Mouse (Mus musculus) embryonic facial prominence, embryonic 10.5 days (tissue): ENCODE results near the gene Mcrip1. TPM values are rescaled to one million over a fixed set of nuclear protein-coding genes. Genes with fewer than 3 reads are reported as not detected.
A peak's percentile ranks its signal among the peaks of the same experiment; 100 is the strongest.

ENCODE experiments used
- DNase-seq: peaks from one replicate; pipeline ENCODE4 v3.0.0-alpha.2; 2017; ENCODE audit warnings: low spot score
- H3K27ac ChIP-seq: fragments of 300-500 bp; sonication (generic); replicated peaks from 2 replicates; pipeline ENCODE4 v1.5.1; 2016; ENCODE audit warnings: mild to moderate bottlenecking
- H3K27me3 ChIP-seq: fragments of 300-500 bp; sonication (generic); replicated peaks from 2 replicates; pipeline ENCODE4 v1.6.1; 2016; ENCODE audit warnings: low read depth, mild to moderate bottlenecking; ENCODE audit not compliant: poor library complexity, severe bottlenecking
- H3K36me3 ChIP-seq: fragments of 300-500 bp; sonication (generic); replicated peaks from 2 replicates; pipeline ENCODE4 v1.6.1; 2016; ENCODE audit warnings: mild to moderate bottlenecking, moderate library complexity
- H3K4me1 ChIP-seq: fragments of 300-500 bp; sonication (generic); 2 replicates; pipeline ENCODE4 v1.6.1; 2016
- H3K4me3 ChIP-seq: fragments of 300-500 bp; sonication (generic); 2 replicates; pipeline ENCODE4 v1.5.1; 2016; ENCODE audit warnings: mild to moderate bottlenecking, moderate library complexity
- H3K9me3 ChIP-seq: fragments of 300-500 bp; sonication (generic); 2 replicates; pipeline ENCODE4 v1.6.1; 2016; ENCODE audit warnings: mild to moderate bottlenecking
- WGBS: fragments of 180-500 bp; shearing (Covaris S2); methylation state at CpG from one replicate; pipeline ENCODE4 v1.1.7; 2016; 5-methylcytosine and 5-hydroxymethylcytosine counted together
- polyA plus RNA-seq: library from polyadenylated mRNA; unstranded; fragments of >200 nt; fragmentation: Nextera tagmentation; extraction: Ambion mirVana; gene quantifications from 2 replicates; pipeline ENCODE4 v1.2.1, GENCODE M21; 2016

The Mcrip1 gene
- polyA plus RNA-seq, 1 experiment from 2014 or later, result 221 TPM

DNA sequence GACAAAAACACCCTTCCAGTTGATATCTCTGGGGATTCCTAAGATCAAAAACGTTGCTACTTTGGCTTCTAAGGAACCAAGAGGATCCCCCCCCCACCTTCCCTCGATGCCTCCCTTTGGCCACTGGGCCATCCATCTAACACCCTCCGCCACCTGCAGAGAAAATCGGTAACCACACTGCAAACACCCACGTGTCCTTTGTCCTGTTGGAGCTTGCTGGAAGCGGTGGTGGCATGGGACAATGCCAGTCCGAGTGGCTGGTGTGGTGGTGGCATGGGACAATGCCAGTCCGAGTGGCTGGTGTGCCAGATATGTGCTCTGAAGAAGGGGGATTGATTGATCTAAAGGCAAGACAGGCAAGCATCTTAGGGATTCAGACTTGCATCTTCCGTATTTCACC is 17.9 kb downstream of the Mcrip1 start:
- Histone ChIP-seq H3K36me3 (no peaks in the 10 kb centered on the region), H3K27ac (no peak overlapping the region), H3K9me3 (no peaks in the 10 kb centered on the region), H3K4me3 (0 out of 2 replicates have a peak overlapping the region, but pooled peaks have one; percentile 58), H3K27me3 (peaks cover 78% of the 10 kb centered on the region), H3K4me1 (peaks cover 22% of the 10 kb centered on the region)
- WGBS, result 29% methylated on average over 9 of the region's 9 CpGs
- no peak for DNase-seq

DNA sequence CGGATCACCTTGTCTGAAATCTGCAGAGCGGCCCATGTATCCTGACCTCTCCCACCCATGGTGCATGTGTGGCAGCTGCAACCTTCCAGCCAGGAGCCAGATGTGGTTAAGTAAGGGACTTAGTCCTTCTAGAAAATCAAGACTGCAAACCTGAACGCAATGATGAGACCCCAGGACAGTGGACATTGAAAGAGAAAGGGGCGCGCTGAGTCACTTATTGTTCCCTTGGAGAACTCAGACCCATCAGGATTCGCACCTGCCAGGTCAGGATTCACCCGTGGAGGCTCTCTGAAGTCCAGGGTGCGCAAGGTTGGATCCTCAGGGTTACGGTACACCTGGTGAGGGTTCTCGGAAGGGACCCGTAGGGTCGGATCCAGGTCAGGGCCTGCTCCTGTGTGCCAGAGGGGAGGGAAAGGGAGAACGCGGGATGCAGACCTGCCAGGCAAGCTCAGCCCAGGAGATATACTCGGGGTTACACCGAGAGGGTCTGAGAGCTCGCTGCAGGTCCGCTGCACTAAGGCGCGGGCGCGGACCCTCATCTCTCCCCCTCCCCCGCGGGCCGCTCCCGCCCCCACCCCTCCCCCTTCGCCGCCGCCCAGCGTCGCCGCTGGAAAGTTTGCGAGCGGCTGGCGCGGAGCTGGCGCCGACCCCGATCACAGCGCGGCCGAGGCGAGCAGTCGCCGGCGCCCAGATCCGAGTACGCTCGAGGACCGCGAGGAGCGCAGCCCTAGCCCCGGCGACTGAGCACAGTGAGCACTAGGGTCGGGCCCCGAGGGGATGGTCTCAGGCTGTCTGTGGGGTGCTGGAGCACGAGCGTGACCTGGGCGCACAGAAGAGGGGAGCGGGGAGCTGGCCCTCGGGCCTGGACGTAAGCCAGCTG is 19.2 kb downstream of the Mcrip1 start, which contains the start of gene Gcgr:
Gene Gcgr, plus strand, starts transcription at position 615 of the 880 bp plus-strand sequence.
- H3K9me3 ChIP-seq, result no peaks in the 10 kb centered on the region
- no peaks in the 10 kb centered on the region for H3K36me3 ChIP-seq
- peak within 1 kb of the TSS; percentile 58 for H3K4me3 ChIP-seq
- peak within 1 kb of the TSS; percentile 75 for H3K27ac ChIP-seq
- WGBS, result 6% methylated on average over 62 of the region's 62 CpGs
- peaks cover 22% of the 10 kb centered on the region for H3K4me1 ChIP-seq
- DNase-seq, result peak; percentile 67
- peaks cover 78% of the 10 kb centered on the region for H3K27me3 ChIP-seq

DNA sequence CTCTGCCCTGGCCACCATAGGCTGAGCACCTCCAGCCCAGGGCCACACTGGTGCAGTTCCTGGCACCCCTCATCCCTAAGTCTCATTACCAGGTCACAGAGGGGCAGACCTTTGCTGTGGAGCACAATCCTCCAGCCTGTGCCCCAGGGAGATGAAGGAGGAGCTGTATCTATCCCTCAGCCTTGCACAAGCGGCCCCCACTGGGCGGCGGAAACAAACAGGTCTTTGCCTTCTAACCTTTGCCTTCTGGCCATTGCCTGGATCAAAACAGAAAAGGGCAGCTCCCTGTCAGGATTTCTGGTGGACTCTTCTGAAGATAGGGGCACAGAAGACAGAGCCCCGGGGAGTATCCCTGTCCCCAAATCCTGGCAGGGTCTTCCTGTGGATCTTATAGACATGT is 20.6 kb downstream of the Mcrip1 start:
- H3K4me1 ChIP-seq, result peaks cover 22% of the 10 kb centered on the region
- no peaks in the 10 kb centered on the region for H3K36me3 ChIP-seq
- WGBS, result 37% methylated on average over 4 of the region's 4 CpGs

DNA sequence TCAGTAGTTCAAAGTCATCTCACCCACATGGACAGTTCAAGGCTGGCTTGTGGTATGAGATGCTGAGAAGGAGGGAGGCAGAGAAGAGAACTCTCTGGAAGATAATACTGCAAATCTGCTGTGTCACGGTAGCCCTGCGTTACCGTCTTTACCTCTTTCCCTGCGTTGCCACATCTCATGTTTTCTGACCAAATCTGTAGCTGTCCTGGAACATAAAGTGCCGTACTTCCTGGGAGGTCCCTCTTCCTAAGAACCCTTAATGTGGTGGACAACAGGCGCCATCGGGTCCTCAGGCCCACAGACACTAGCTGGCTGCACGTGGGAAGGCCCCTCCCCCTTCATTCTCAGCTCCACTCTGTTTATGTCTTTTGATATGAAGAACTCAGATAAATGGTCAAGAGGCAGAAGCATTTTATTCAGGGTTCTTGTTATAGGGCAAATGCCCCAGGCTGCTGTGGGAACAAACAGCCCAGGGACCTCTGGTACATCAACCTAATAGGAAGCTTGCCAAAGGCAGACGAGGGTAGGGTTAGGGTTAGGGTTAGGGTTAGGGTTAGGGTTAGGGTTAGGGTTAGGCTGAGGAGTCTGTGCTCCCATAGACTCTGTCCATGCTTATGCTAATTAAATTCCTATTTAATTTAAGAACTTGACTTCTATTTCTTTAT is 21.7 kb downstream of the Mcrip1 start:
- WGBS, result 75% methylated on average over 9 of the region's 9 CpGs
- Histone ChIP-seq H3K4me1 (peaks cover 22% of the 10 kb centered on the region), H3K27me3 (peaks cover 56% of the 10 kb centered on the region), H3K9me3 (no peaks in the 10 kb centered on the region), H3K36me3 (no peaks in the 10 kb centered on the region), H3K4me3 (no peak overlapping the region), H3K27ac (no peak overlapping the region)
- DNase-seq, result no peak

More for the DNA sequence above, 20.6 kb downstream of the Mcrip1 start:
- Histone ChIP-seq H3K9me3 (no peaks in the 10 kb centered on the region), H3K27ac (no peak overlapping the region; the same call in 1 of the 2 replicates), H3K27me3 (peaks cover 67% of the 10 kb centered on the region), H3K4me3 (no peak overlapping the region)
- DNase-seq, result no peak

DNA sequence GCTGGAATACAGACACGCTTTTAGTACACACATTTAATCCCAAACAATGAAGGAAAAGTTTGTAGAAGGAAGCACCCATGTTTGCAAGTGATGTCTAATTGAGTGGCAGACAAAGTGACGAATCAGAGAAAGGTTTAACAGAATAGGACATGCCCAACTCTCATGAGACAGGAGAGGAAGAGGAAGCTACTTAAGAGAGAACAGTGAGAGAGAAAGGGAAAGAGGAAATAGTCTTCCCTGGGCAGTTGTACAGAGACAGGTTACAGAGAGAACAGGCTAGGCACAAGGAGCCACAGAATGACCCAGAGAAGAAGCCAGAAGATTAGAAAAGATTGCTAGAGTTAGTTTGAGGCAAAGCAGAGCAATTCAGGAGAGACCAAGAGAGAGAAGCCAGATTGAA is 23.6 kb downstream of the Mcrip1 start:
- DNase-seq, result no peak
- Histone ChIP-seq H3K27me3 (peaks cover 37% of the 10 kb centered on the region), H3K27ac (no peak overlapping the region), H3K4me3 (no peak overlapping the region), H3K9me3 (no peaks in the 10 kb centered on the region), H3K4me1 (peaks cover 13% of the 10 kb centered on the region), H3K36me3 (no peaks in the 10 kb centered on the region)
- WGBS, result 78% methylated on average over 2 of the region's 2 CpGs

DNA sequence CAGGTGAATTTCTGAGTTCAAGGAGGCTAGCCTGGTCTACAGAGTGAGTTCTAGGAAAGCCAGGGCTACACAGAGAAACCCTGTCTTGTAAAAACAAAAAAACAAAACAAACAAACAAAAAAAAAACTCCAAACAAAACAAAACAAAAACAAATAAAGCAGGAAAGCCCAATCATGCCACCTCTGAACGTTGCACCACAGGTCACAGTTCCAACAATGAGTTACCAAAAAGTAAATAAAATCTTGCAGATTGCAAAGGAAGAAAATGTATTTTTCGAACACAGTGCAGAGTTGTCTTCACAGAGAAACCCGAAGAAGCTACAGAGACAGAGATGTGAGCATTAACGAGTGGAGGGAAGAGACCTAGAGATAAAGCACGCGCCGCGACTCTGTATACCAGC is 26.9 kb downstream of the Mcrip1 start:
- Histone ChIP-seq H3K27me3 (peaks cover 4% of the 10 kb centered on the region), H3K36me3 (no peaks in the 10 kb centered on the region), H3K4me3 (no peak overlapping the region), H3K27ac (no peak overlapping the region), H3K9me3 (no peaks in the 10 kb centered on the region), H3K4me1 (peaks cover 13% of the 10 kb centered on the region)
- 85% methylated on average over 8 of the region's 8 CpGs for WGBS
- DNase-seq, result no peak

DNA sequence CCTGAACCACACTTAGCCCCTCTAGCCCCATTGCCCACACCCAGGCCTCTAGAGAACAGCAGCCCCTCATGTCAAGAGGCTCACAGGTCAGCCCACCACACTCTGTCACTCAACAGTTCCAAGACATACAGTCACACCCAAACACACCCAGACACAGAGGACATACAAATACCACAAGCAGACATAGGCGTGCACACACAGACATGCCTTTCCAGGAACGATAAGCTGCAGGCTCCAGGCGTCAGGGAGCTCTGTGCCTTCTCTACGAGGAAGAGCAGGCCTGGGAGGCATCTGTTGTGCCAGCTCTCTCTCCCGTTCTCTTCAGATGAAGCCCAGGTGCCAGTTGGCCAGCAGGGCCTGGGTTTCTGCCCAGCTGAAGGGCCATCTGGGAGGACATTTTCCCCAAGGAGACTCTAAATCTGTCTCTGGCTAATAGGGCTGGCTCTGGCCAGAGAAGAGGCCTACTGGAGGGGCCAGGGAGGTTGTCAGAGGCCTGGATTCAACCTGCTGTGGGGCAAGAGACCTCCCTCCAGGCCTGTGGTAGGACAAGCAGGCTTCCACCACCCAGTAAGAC is 28.5 kb downstream of the Mcrip1 start:
- Histone ChIP-seq H3K9me3 (no peaks in the 10 kb centered on the region), H3K27me3 (no peaks in the 10 kb centered on the region), H3K27ac (no peak overlapping the region), H3K36me3 (no peaks in the 10 kb centered on the region), H3K4me1 (peaks cover 13% of the 10 kb centered on the region), H3K4me3 (no peak overlapping the region; the same call in 1 of the 2 replicates)
- WGBS, result 87% methylated on average over 5 of the region's 5 CpGs
- no peak for DNase-seq

DNA sequence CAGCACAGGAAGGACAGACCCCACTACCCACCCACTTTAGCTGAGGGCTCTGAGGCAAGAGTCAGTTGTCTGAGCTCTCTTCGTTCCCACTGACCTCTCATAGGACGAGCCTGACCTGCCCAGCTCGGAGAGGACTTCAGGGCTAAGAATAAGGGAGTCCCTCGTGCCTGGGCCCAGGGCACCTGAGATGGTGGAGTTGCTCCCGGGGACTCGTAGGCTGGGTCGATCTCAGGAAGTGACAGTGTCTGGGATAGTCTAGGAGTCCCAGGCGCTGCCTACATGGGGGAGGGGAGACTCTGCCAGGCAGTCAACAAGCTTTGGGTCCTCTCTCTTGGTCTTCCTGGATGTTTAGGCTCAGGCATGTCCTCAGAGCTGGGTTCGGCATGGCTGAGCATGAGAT is 29.0 kb downstream of the Mcrip1 start:
- no peaks in the 10 kb centered on the region for H3K9me3 ChIP-seq
- H3K36me3 ChIP-seq, result no peaks in the 10 kb centered on the region
- no peak overlapping the region for H3K4me3 ChIP-seq
- WGBS, result 77% methylated on average over 9 of the region's 9 CpGs
- 0 out of 2 replicates have a peak overlapping the region, but pooled peaks have one; percentile 1 for H3K27ac ChIP-seq
- no peak for DNase-seq
- H3K4me1 ChIP-seq, result peaks cover 15% of the 10 kb centered on the region
- H3K27me3 ChIP-seq, result no peaks in the 10 kb centered on the region

DNA sequence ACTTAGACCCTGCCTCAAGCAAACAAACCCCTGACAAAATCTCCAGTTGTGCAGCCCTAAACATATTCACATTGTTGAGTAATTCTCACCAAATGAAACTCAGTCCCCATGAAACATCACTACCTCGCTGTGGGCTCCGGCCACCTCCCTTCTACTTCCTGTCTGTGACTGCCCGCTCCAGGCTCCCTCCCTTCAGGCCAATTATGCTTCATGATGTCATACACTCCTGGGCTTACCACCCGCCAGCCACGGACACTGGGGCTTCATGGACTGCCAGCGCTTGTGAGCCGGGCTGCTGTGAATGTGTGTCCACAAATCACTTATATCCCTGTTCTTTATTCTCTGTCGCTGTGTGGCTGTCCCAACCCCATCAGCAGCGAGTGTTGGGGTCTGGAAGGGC is 29.8 kb downstream of the Mcrip1 start:
- DNase-seq, result peak; percentile 52
- 50% methylated on average over 9 of the region's 9 CpGs for whole genome bisulfite sequencing
- H3K4me3 ChIP-seq, result no peak overlapping the region

DNA sequence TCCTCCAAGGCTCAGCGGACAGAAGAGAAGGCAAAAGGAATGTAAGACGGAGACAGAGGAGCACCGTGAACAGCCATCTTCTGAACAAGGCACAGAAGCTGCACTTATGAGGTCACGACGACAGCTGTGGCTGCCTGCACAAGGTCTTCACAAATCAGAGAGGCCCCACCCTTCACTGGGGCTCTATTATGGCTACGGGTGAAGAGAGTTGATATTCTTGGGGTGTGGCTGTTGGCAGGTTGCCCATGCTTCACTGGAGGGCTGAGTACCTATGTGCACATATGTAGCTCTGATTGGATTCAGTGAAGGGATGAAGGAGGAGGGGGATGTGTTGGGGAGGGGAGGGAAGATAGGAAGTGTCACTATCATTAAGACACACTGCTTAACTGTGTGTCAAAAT is 31.0 kb downstream of the Mcrip1 start:
- DNase-seq, result no peak
- Histone ChIP-seq H3K36me3 (no peaks in the 10 kb centered on the region), H3K4me1 (peaks cover 15% of the 10 kb centered on the region), H3K9me3 (no peaks in the 10 kb centered on the region), H3K27ac (no peak overlapping the region), H3K27me3 (no peaks in the 10 kb centered on the region), H3K4me3 (no peak overlapping the region)
- WGBS, result 76% methylated on average over 6 of the region's 6 CpGs

More for the DNA sequence above, 29.8 kb downstream of the Mcrip1 start:
- Histone ChIP-seq H3K9me3 (no peaks in the 10 kb centered on the region), H3K36me3 (no peaks in the 10 kb centered on the region), H3K27me3 (no peaks in the 10 kb centered on the region), H3K4me1 (peaks cover 15% of the 10 kb centered on the region), H3K27ac (0 out of 2 replicates have a peak overlapping the region, but pooled peaks have one; percentile 1)

DNA sequence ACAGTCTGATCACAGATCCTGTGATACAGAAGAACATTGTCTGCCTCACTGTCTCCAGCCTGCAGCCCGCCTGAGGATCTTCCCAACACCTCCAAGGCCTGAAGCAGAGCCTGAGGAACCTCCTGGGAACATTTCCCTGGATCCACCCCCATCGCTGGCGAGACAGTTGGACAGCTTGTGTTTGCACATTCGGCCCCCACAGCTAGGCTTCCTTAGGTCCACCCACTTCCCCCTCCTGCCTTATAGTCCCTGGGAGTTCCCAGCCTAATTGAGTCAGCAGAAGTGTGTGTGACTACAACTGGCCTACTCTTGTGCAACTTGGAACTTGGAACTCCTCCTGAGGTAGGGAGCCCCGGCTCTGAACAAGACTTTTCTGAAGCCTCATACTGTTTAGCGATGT is 31.5 kb downstream of the Mcrip1 start:
- H3K9me3 ChIP-seq, result no peaks in the 10 kb centered on the region
- H3K4me1 ChIP-seq, result peaks cover 18% of the 10 kb centered on the region
- DNase-seq, result no peak
- 64% methylated on average over 6 of the region's 6 CpGs for WGBS
- no peak overlapping the region for H3K27ac ChIP-seq
- H3K4me3 ChIP-seq, result no peak overlapping the region
- no peaks in the 10 kb centered on the region for H3K27me3 ChIP-seq
- no peaks in the 10 kb centered on the region for H3K36me3 ChIP-seq

DNA sequence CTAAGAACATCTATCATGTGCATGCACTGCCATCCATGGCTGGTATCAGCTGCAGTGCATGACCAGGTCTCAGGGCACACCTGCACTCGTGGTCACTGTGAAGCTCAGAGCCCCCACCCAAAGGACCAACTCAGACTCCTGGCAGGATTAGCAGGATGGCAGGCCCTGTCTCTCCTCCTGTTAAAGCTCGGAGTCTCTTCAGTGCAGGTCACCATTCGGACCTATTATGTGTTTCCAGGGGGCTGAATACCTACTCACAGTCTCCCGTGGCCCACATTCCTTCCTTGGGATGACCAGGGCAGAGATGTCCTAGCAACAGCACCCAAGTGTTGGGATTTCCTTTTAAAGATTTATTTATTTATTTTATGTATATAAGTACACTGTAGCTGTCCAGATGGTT is 32.4 kb downstream of the Mcrip1 start:
- DNase-seq, result no peak
- no peaks in the 10 kb centered on the region for H3K27me3 ChIP-seq
- no peaks in the 10 kb centered on the region for H3K36me3 ChIP-seq
- no peaks in the 10 kb centered on the region for H3K9me3 ChIP-seq
- 84% methylated on average over 4 of the region's 4 CpGs for WGBS
- no peak overlapping the region for H3K27ac ChIP-seq
- no peak overlapping the region for H3K4me3 ChIP-seq
- peaks cover 23% of the 10 kb centered on the region for H3K4me1 ChIP-seq
